Mouse (Mus musculus) embryonic facial prominence, embryonic 15.5 days (tissue): ENCODE data around the gene Nav3. TPM values are rescaled to one million over a fixed set of nuclear protein-coding genes. Genes with fewer than 3 reads are reported as not detected.

Experiments used
- ATAC-seq: fragments of 200-750 bp; cut with Nextera tagmentation; 2 replicates; pipeline ENCODE4 v1.8.0; 2017; ENCODE audit warnings: low read depth, moderate TSS enrichment; ENCODE audit not compliant: insufficient number of reproducible peaks, low FRiP score, low TSS enrichment
- H3K27ac ChIP-seq: fragments of 300-500 bp; sonication (generic); replicated peaks from 2 replicates; pipeline ENCODE4 v1.5.1; 2015; ENCODE audit warnings: mild to moderate bottlenecking, inconsistent platforms
- H3K27me3 ChIP-seq: fragments of 300-500 bp; sonication (generic); 2 replicates; pipeline ENCODE4 v1.6.1; 2015; ENCODE audit warnings: inconsistent platforms
- H3K36me3 ChIP-seq: fragments of 300-500 bp; sonication (generic); 2 replicates; pipeline ENCODE4 v1.6.1; 2015; ENCODE audit warnings: mild to moderate bottlenecking, inconsistent platforms
- H3K4me1 ChIP-seq: fragments of 300-500 bp; sonication (generic); 2 replicates; pipeline ENCODE4 v1.6.1; 2015; ENCODE audit warnings: inconsistent platforms
- H3K4me2 ChIP-seq: fragments of 300-500 bp; sonication (generic); replicated peaks from 2 replicates; pipeline ENCODE4 v1.6.1; 2015; ENCODE audit warnings: mild to moderate bottlenecking, inconsistent platforms
- H3K4me3 ChIP-seq: fragments of 300-500 bp; sonication (generic); replicated peaks from 2 replicates; pipeline ENCODE4 v1.5.1; 2015; ENCODE audit warnings: mild to moderate bottlenecking, inconsistent platforms
- H3K9ac ChIP-seq: fragments of 300-500 bp; sonication (generic); 2 replicates; pipeline ENCODE4 v1.6.1; 2015; ENCODE audit warnings: inconsistent platforms
- H3K9me3 ChIP-seq: fragments of 300-500 bp; sonication (generic); replicated peaks from 2 replicates; pipeline ENCODE4 v1.6.1; 2016; ENCODE audit warnings: inconsistent platforms
- WGBS: fragments of 180-500 bp; shearing (Covaris S2); methylation state at CpG from one replicate; pipeline ENCODE4 v1.1.7; 2015; 5-methylcytosine and 5-hydroxymethylcytosine counted together
- polyA plus RNA-seq: library from polyadenylated mRNA; unstranded; fragments of >200 nt; fragmentation: Nextera tagmentation; extraction: Ambion mirVana; gene quantifications from 2 replicates; pipeline ENCODE4 v1.2.1, GENCODE M21; 2015

Gene Nav3
- polyA plus RNA-seq, result 5.6 and 8.1 TPM in 2 replicates

DNA sequence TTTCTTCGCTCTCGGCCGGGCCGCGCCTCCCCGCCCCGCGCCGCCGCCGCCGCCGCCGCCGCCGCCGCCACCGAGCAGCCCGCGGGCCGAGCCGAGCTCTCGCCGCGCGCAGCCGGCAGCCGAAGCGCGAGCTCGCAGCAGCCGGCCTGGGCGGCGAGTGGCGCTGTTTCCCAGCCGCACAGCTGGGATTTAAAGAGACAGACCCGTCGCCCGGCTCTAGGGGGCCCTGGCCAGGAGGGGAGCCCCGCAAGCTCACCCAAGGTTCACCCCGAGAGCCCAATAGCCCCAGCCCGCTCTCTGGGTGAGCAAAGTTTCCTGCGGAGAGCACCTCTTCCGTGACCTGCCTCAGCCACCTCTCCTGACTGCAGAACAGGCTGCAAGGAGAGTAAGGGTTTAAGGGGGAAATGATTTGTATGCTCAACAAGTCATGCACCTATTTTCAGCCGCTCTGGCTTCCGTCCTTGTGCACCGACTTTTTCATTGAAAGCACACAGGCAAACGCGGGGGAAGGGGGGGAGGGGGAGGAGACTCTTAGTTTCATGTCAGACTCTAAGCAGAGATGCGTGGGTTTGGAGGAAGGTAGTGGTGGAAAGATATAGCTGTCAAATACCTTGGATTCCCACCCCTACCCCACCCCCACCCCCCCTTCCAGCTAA is at the start of gene Nav3:
Nav3 (minus strand) TSS at position 367 of the 656 bp plus-strand sequence.
- H3K4me2 ChIP-seq, result peak within 1 kb of the TSS; percentile 97
- peaks cover 16% of the 10 kb centered on the region for H3K27me3 ChIP-seq
- no peak within 1 kb of the TSS for H3K27ac ChIP-seq
- under 1% methylated on average over 41 of the region's 50 CpGs for WGBS
- no peaks in the 10 kb centered on the region for H3K36me3 ChIP-seq
- H3K9me3 ChIP-seq, result no peaks in the 10 kb centered on the region
- H3K4me3 ChIP-seq, result peak within 1 kb of the TSS; percentile 60
- peak within 1 kb of the TSS; percentile 57 for H3K9ac ChIP-seq
- H3K4me1 ChIP-seq, result peaks cover 8% of the 10 kb centered on the region; the same call in 1 of the 2 replicates
- ATAC-seq, result peak; percentile 81

DNA sequence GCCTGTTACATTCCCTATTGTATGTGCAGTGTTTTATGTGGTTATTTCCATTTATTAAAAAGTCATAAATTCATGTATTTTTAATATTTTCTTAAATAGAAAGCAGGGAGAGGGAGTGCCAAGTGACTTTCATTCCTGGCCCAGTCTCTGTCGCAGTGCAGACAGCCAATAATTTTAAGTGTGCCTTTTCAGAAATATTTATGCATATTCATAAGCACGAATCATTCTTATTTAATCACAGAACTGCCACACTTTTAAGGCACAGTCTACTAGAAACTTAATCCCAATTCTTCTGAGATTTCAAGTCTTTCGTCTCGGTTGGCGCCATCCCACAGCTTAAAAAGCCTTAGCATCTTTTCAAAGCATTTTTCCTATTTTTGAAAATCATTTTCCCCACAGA is 29.3 kb upstream of the Nav3 start:
- ATAC-seq, result no peak
- no peak overlapping the region for H3K4me2 ChIP-seq
- WGBS, result 66% methylated on average over 5 of the region's 5 CpGs
- no peak overlapping the region for H3K27ac ChIP-seq
- H3K36me3 ChIP-seq, result no peaks in the 10 kb centered on the region
- no peak overlapping the region for H3K9ac ChIP-seq
- no peaks in the 10 kb centered on the region for H3K9me3 ChIP-seq
- no peak overlapping the region for H3K4me3 ChIP-seq
- no peaks in the 10 kb centered on the region for H3K27me3 ChIP-seq
- H3K4me1 ChIP-seq, result no peaks in the 10 kb centered on the region

- ATAC-seq, result no peak
- Histone ChIP-seq H3K27ac (no peak overlapping the region), H3K4me2 (no peak overlapping the region), H3K4me3 (no peak overlapping the region), H3K9me3 (no peaks in the 10 kb centered on the region), H3K4me1 (no peaks in the 10 kb centered on the region), H3K9ac (no peak overlapping the region), H3K27me3 (no peaks in the 10 kb centered on the region), H3K36me3 (no peaks in the 10 kb centered on the region)
- WGBS, result 35% methylated on average over 8 of the region's 8 CpGs
Observed at GRCm38 (mm10) chr10:110484822-110485221, 28.8 kb upstream of the Nav3 start.

- Histone ChIP-seq H3K4me2 (no peak overlapping the region), H3K9ac (no peak overlapping the region), H3K9me3 (no peaks in the 10 kb centered on the region), H3K27ac (no peak overlapping the region), H3K4me1 (no peaks in the 10 kb centered on the region), H3K36me3 (no peaks in the 10 kb centered on the region), H3K4me3 (no peak overlapping the region), H3K27me3 (no peaks in the 10 kb centered on the region)
- no peak for ATAC-seq
- 82% methylated on average over 3 of the region's 3 CpGs for WGBS
Observed at GRCm38 (mm10) chr10:110479189-110479588, 23.2 kb upstream of the Nav3 start.

DNA sequence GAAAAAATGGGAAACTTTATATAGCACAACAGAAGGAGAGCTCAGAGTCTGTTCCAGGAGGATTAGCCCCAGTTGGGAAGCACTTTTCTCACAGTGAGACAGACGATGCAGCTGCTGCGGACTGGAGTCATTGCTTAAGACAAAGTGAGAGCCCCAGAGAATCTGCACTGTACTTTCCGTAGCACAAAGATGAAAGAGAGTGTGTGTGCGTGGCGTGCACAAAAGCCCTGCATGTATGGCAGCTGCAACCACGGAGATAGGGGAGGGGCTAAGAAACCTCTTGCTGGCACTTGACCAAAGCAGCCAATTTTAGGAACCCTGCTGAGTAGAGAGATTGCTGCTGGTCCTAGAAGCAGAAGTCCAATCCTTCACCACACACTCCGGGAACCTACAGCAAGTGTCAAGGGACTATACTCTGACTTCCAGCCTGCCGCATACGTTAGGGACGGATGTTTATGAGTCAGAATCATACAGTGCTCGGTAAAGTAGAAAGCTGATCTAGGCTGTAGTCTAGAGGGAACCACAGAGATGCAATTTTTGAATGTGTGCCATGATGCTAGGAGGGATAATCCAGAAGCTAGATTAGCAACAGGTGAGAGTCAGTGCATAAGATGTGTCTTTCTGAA is 21.8 kb upstream of the Nav3 start:
- peak; percentile 63; the same call in 1 of the 2 replicates for ATAC-seq
- 42% methylated on average over 11 of the region's 11 CpGs for WGBS
- Histone ChIP-seq H3K9me3 (no peaks in the 10 kb centered on the region), H3K4me1 (no peaks in the 10 kb centered on the region), H3K4me2 (0 out of 2 replicates have a peak overlapping the region, but pooled peaks have one; percentile 6), H3K36me3 (no peaks in the 10 kb centered on the region), H3K4me3 (no peak overlapping the region), H3K27ac (no peak overlapping the region), H3K27me3 (no peaks in the 10 kb centered on the region), H3K9ac (no peak overlapping the region)

- Histone ChIP-seq H3K36me3 (no peaks in the 10 kb centered on the region), H3K9me3 (no peaks in the 10 kb centered on the region), H3K4me3 (no peak overlapping the region), H3K4me1 (no peaks in the 10 kb centered on the region), H3K27ac (no peak overlapping the region), H3K9ac (no peak overlapping the region), H3K27me3 (no peaks in the 10 kb centered on the region), H3K4me2 (no peak overlapping the region)
- 72% methylated on average over 1 of the region's 1 CpGs for WGBS
- no peak for ATAC-seq
Observed at GRCm38 (mm10) chr10:110474107-110474506, 18.1 kb upstream of the Nav3 start.

DNA sequence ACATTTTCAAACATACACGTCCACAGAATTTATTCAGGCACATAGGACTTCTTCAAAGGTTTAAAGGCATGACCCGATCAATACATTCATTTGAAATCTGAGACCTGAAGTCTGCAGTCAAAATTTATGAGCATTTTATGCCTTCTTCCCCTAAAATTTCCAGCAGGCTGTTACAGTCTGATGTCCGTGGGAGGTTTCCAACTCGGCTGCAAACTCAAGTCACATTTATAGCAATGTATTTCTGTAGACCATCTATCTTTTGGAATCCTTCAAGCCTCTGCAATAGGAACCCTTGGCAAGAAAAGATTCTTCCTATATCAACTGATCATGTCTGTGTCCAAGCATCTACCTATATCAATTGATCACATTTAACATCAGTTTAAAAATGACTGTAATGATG is 13.4 kb upstream of the Nav3 start:
- H3K4me2 ChIP-seq, result no peak overlapping the region
- no peaks in the 10 kb centered on the region for H3K4me1 ChIP-seq
- H3K9ac ChIP-seq, result no peak overlapping the region
- H3K27ac ChIP-seq, result no peak overlapping the region
- H3K36me3 ChIP-seq, result no peaks in the 10 kb centered on the region
- H3K4me3 ChIP-seq, result no peak overlapping the region
- no peaks in the 10 kb centered on the region for H3K9me3 ChIP-seq
- 73% methylated on average over 4 of the region's 4 CpGs for WGBS
- no peak for ATAC-seq
- no peaks in the 10 kb centered on the region for H3K27me3 ChIP-seq

DNA sequence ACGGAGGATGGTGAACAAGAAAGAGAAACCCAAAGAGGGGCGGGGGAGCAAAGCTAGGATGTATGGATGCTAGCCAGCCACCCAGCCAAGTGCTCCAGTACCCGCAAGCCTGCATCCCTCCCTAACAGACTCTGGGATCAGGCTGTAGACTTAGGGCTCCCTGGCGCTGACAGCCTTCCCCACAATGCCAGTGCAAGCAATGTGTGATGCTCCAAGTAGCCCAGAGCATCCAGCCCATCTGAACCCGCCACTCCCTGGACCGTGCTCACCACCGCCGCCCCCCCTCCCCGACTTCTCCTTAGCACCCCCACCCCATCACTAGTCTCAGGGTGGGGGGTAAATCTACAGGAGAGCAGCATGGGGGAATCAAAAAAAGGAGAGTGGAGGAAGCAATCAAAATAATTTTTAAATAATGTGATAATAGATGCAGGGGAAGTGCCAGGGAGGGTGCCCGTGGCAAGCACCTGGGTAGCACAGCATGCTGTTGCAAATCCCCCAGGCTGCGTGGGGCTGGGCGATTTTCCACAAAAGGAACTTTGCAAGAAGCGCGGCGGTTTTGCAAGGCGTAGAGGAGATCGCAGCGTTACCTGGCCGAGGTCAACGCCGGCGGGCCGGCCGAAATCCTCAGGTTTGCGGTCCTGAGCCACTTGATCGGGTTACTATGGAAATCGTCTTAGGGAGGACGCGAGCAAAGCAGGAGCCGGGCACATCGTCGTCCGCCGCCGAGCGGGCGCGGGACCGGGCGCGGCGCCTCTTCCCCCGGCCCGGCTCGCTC is 754 bp downstream of the Nav3 start:
- Histone ChIP-seq H3K9ac (peak overlapping the region; percentile 57), H3K9me3 (no peaks in the 10 kb centered on the region), H3K4me2 (peak overlapping the region; percentile 97), H3K27me3 (peaks cover 16% of the 10 kb centered on the region), H3K4me3 (peak overlapping the region; percentile 60), H3K4me1 (peaks cover 8% of the 10 kb centered on the region; the same call in 1 of the 2 replicates), H3K27ac (no peak overlapping the region), H3K36me3 (no peaks in the 10 kb centered on the region)
- under 1% methylated on average over 45 of the region's 45 CpGs for WGBS
- ATAC-seq, result peak; percentile 31; the same call in 1 of the 2 replicates

- H3K27me3 ChIP-seq, result peaks cover 16% of the 10 kb centered on the region
- no peak overlapping the region for H3K9ac ChIP-seq
- no peak for ATAC-seq
- H3K4me1 ChIP-seq, result peaks cover 8% of the 10 kb centered on the region; the same call in 1 of the 2 replicates
- no peak overlapping the region for H3K4me2 ChIP-seq
- no peaks in the 10 kb centered on the region for H3K9me3 ChIP-seq
- H3K36me3 ChIP-seq, result no peaks in the 10 kb centered on the region
- no peak overlapping the region for H3K27ac ChIP-seq
- WGBS, result 29% methylated on average over 5 of the region's 5 CpGs
- H3K4me3 ChIP-seq, result no peak overlapping the region
Observed at GRCm38 (mm10) chr10:110453566-110453965, 2.4 kb downstream of the Nav3 start.

DNA sequence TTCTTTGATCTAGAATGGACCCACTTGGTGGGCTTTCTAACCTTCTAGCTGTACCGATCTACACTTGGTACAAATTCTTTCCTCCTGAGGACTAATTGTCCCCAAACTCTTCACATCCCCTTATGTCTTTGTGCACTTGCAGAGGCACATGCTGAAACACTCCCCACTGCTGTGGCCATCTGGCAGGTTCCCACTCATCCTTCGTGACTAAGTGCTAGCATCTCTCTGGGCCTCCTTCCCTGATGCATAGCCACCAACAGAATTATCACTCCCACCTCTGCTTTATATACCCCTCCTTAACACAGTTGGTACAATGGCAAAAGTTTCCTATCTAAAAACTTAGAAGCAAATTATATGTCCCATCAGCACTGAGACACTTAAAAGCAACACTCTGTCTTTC is 15.6 kb downstream of the Nav3 start:
- 81% methylated on average over 2 of the region's 2 CpGs for WGBS
- ATAC-seq, result no peak
- no peaks in the 10 kb centered on the region for H3K4me1 ChIP-seq

GRCm38 (mm10) chr10:110431078-110431477 is 24.9 kb downstream of the Nav3 start:
- no peak overlapping the region for H3K27ac ChIP-seq
- H3K4me3 ChIP-seq, result no peak overlapping the region
- no peaks in the 10 kb centered on the region for H3K36me3 ChIP-seq
- 89% methylated on average over 3 of the region's 3 CpGs for WGBS
- H3K9me3 ChIP-seq, result no peaks in the 10 kb centered on the region
- peaks cover 5% of the 10 kb centered on the region; the same call in 1 of the 2 replicates for H3K4me1 ChIP-seq
- no peak overlapping the region for H3K9ac ChIP-seq
- no peaks in the 10 kb centered on the region for H3K27me3 ChIP-seq
- no peak overlapping the region for H3K4me2 ChIP-seq
- ATAC-seq, result no peak

More for the DNA sequence above, 15.6 kb downstream of the Nav3 start:
- H3K9ac ChIP-seq, result no peak overlapping the region
- no peaks in the 10 kb centered on the region for H3K36me3 ChIP-seq
- H3K4me3 ChIP-seq, result no peak overlapping the region
- no peaks in the 10 kb centered on the region for H3K27me3 ChIP-seq
- no peak overlapping the region for H3K4me2 ChIP-seq
- no peaks in the 10 kb centered on the region for H3K9me3 ChIP-seq
- H3K27ac ChIP-seq, result no peak overlapping the region
